Mouse (Mus musculus) liver, postnatal 0 days (tissue): Measurements from ENCODE around the gene Kcnk7. TPM values are rescaled to one million over a fixed set of nuclear protein-coding genes. Genes with fewer than 3 reads are reported as not detected.
A peak's percentile ranks its signal among the peaks of the same experiment; 100 is the strongest.

Experiments used
- ATAC-seq: fragments of 200-750 bp; cut with Nextera tagmentation; 2 replicates; pipeline ENCODE4 v1.8.0; 2017; ENCODE audit warnings: mild to moderate bottlenecking, moderate library complexity
- DNase-seq: peaks from one replicate; pipeline ENCODE4 v3.0.0-alpha.2; 2016
- H3K27ac ChIP-seq: fragments of 300-500 bp; sonication (generic); 2 replicates; pipeline ENCODE4 v1.5.1; 2014; ENCODE audit warnings: antibody characterized with exemption, moderate library complexity, mild to moderate bottlenecking, low read depth
- H3K27me3 ChIP-seq: fragments of 300-500 bp; sonication (generic); 2 replicates; pipeline ENCODE4 v1.6.1; 2014; ENCODE audit warnings: low read length, control low read depth, mixed read lengths; ENCODE audit not compliant: insufficient read depth
- H3K36me3 ChIP-seq: fragments of 300-500 bp; sonication (generic); replicated peaks from 2 replicates; pipeline ENCODE4 v1.6.1; 2014; ENCODE audit warnings: mild to moderate bottlenecking, control low read depth, low read length, moderate library complexity, mixed read lengths; ENCODE audit not compliant: insufficient read depth
- H3K4me1 ChIP-seq: fragments of 300-500 bp; sonication (generic); 2 replicates; pipeline ENCODE4 v1.6.1; 2014; ENCODE audit warnings: antibody characterized with exemption, mild to moderate bottlenecking, control low read depth; ENCODE audit not compliant: insufficient read depth
- H3K4me2 ChIP-seq: fragments of 300-500 bp; sonication (generic); 2 replicates; pipeline ENCODE4 v1.6.1; 2014; ENCODE audit warnings: low read depth, mild to moderate bottlenecking, low read length, moderate library complexity, mixed read lengths
- H3K4me3 ChIP-seq: fragments of 300-500 bp; sonication (generic); 2 replicates; pipeline ENCODE4 v1.5.1; 2014; ENCODE audit warnings: low read depth, low read length
- H3K9ac ChIP-seq: fragments of 300-500 bp; sonication (generic); replicated peaks from 2 replicates; pipeline ENCODE4 v1.6.1; 2014; ENCODE audit warnings: mild to moderate bottlenecking, moderate library complexity
- H3K9me3 ChIP-seq: fragments of 300-500 bp; sonication (generic); 2 replicates; pipeline ENCODE4 v1.6.1; 2016; ENCODE audit warnings: mild to moderate bottlenecking, control low read depth, low read length, mixed read lengths
- CTCF ChIP-seq: sonication (generic); IDR thresholded peaks from 2 replicates; pipeline ENCODE4 v1.5.1; 2016; ENCODE audit warnings: antibody characterized with exemption, low read depth
- EP300 ChIP-seq: IDR thresholded peaks from 2 replicates; pipeline ENCODE4 v1.6.1; 2016; ENCODE audit warnings: antibody characterized with exemption, low read depth, mild to moderate bottlenecking
- WGBS: fragments of 180-500 bp; shearing (Covaris S2); extraction: QIAGEN DNeasy Blood & Tissue Kit; methylation state at CpG from one replicate; pipeline ENCODE4 v1.1.7; 2014; ENCODE audit not compliant: insufficient replicate concordance; 5-methylcytosine and 5-hydroxymethylcytosine counted together
- polyA plus RNA-seq: library from polyadenylated mRNA; unstranded; fragments of >200 nt; fragmentation: Nextera tagmentation; extraction: Ambion mirVana; gene quantifications from 2 replicates; pipeline ENCODE4 v1.2.1, GENCODE M21; 2015

Kcnk7 gene
- polyA plus RNA-seq, 1 experiment from 2014 or later: 0.18 TPM

DNA sequence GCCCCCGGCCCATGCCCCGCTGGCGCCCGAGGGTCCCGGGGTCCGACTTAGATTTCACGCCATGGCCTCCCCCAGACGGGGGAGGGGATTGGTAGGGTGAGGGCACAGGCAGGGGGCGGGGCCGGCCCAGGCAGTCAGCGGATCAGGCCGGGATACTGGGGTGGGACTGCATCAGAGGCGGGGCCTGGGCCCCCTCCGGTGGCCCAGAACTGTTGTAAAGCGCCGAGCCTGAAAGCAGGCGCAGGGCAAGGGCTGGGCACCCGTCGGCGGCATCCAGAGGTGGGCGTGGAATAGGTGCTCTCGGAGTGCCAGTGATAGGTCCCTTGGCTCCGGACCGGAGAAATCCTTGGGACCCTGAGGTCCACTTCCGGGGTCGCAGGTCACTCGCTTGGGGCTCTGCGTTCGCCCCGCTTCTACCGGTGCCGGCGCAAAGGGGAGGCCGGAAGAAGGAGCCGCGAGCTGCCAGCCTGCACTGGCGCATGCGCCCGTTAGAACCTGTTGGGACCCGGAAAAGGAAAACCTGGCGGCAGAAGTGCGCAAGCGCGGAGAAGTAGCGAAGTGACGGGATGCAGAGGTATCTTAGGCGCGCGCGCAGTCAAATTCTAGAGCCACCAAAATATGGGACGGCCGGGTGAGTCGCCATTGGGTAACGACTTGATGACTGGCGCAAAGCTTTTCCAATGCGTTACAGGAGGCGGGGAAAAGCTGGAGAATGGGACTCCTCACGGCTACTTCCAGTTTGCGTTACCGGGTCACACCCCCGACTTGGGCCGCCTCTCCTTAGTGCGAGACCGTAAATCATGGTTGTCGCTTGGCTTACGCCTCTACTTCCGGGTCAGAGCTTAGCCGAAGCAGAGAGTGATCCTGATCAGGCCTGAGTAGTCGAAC is 15.7 kb upstream of the Kcnk7 start, which contains the start of the genes Map3k11 and Pcnx3:
Gene Map3k11, plus strand, starts transcription at position 543 of the 888 bp plus-strand sequence.
Gene Pcnx3, minus strand, starts transcription at position 709 of the 888 bp plus-strand sequence.
- H3K9me3 ChIP-seq: no peaks in the 10 kb centered on the region
- WGBS: under 1% methylated on average over 69 of the region's 69 CpGs
- peaks cover 26% of the 10 kb centered on the region for H3K36me3 ChIP-seq
- peak; percentile 88 for ATAC-seq
- DNase-seq: peak; percentile 94
- peaks cover 41% of the 10 kb centered on the region for H3K4me1 ChIP-seq
- H3K9ac ChIP-seq: peak within 1 kb of the TSS; percentile 76
- H3K27me3 ChIP-seq: no peaks in the 10 kb centered on the region
- H3K4me2 ChIP-seq: peak within 1 kb of the TSS; percentile 100
- H3K4me3 ChIP-seq: peak within 1 kb of the TSS; percentile 91
- H3K27ac ChIP-seq: peak within 1 kb of the TSS; percentile 97
- TF ChIP-seq EP300: peak; percentile 47; the same call in 1 of the 2 replicates
- peak; percentile 33; the same call in 1 of the 2 replicates for TF ChIP-seq CTCF

DNA sequence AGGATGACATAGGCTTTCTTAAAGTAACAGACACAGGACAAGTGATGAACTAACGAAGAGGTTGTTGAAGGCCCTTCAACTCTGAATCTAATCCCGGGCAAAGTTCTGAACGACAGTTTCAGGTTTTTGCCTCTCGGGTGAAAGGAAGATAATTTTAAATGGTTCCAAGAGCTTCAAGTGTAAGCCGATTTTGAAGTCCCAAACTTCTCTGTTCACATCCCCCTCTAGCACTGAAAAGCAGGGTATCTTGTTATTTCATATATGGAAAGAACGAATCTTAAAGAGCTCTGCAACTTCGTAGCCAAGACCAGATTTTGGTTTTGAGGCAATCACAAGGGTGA is 15.1 kb upstream of the Kcnk7 start:
- H3K27me3 ChIP-seq: no peaks in the 10 kb centered on the region
- peak overlapping the region; percentile 76 for H3K9ac ChIP-seq
- H3K4me2 ChIP-seq: peak overlapping the region; percentile 100
- H3K36me3 ChIP-seq: peaks cover 23% of the 10 kb centered on the region
- H3K4me1 ChIP-seq: peaks cover 44% of the 10 kb centered on the region
- no peak for DNase-seq
- ATAC-seq: no peak
- H3K9me3 ChIP-seq: no peaks in the 10 kb centered on the region
- WGBS: under 1% methylated on average over 7 of the region's 7 CpGs
- TF ChIP-seq EP300 (0 out of 2 replicates have a peak, but pooled peaks have one; percentile 3), CTCF (no peak)
- peak overlapping the region; percentile 91 for H3K4me3 ChIP-seq
- H3K27ac ChIP-seq: peak overlapping the region; percentile 97

DNA sequence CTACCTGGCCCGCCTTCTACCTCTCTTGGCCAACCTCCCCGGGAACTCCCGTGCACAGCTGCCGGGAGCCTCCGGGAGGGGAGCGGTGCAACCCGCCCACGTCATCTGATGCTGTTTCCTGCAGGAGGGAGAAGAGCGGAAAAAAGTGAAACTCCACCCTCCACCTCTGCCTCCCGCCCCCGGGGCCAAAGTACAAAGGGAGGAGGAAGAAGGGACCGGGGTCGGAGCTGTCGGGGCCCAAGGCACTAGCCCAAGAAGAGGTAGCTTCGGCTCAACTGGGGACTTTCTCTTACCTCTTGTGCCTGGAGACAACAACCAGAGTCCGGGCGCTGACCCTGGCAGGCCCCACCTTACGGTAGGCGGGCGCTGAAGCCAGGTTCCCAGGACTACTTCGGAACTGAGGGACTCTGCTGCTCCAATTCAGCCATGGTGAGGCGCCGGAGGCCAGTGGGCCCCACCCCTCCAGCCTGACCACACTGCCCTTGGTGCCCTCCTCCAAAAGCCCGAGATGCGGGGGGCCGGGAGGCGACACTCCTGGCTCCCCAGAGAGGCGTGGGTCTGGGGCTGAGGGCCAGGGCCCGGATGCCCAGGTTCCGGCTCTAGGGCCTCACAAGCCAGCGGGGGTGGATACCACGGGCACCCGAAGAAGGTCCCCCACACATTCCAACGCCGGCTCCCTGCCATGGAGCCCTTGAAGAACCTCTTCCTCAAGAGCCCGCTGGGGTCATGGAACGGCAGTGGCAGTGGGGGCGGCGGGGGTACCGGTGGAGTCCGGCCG is 14.4 kb upstream of the Kcnk7 start:
- TF ChIP-seq CTCF: no peak
- TF ChIP-seq EP300: no peak; the same call in none of the 2 replicates
- WGBS: 6% methylated on average over 42 of the region's 42 CpGs

DNA sequence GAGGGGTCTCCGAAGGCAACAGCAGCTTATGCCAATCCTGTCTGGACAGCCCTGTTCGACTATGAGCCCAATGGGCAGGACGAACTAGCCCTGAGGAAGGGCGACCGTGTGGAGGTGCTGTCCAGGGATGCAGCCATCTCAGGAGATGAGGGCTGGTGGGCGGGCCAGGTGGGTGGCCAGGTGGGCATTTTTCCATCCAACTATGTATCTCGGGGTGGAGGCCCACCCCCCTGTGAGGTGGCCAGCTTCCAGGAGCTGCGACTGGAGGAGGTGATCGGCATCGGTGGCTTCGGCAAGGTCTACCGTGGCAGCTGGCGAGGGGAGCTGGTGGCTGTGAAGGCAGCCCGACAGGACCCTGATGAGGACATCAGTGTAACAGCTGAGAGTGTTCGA is 13.8 kb upstream of the Kcnk7 start:
- no peak for ATAC-seq
- Histone ChIP-seq H3K36me3 (peaks cover 18% of the 10 kb centered on the region), H3K27ac (peak overlapping the region; percentile 97), H3K27me3 (no peaks in the 10 kb centered on the region), H3K4me3 (peak overlapping the region; percentile 91), H3K4me2 (peak overlapping the region; percentile 100), H3K4me1 (peaks cover 44% of the 10 kb centered on the region), H3K9ac (peak overlapping the region; percentile 76), H3K9me3 (no peaks in the 10 kb centered on the region)
- 37% methylated on average over 15 of the region's 15 CpGs for WGBS
- TF ChIP-seq EP300: no peak
- no peak for TF ChIP-seq CTCF
- DNase-seq: no peak

More for the DNA sequence above, 14.4 kb upstream of the Kcnk7 start:
- DNase-seq (peak; percentile 91), ATAC-seq (peak; percentile 66)
- Histone ChIP-seq H3K4me1 (peaks cover 44% of the 10 kb centered on the region), H3K4me3 (peak overlapping the region; percentile 91), H3K27ac (peak overlapping the region; percentile 97), H3K9me3 (no peaks in the 10 kb centered on the region), H3K36me3 (peaks cover 18% of the 10 kb centered on the region), H3K9ac (peak overlapping the region; percentile 76), H3K27me3 (no peaks in the 10 kb centered on the region), H3K4me2 (peak overlapping the region; percentile 100)

- Histone ChIP-seq H3K4me3 (peak overlapping the region; percentile 91), H3K27ac (peak overlapping the region; percentile 97), H3K9me3 (no peaks in the 10 kb centered on the region), H3K4me1 (peaks cover 44% of the 10 kb centered on the region), H3K36me3 (peaks cover 23% of the 10 kb centered on the region), H3K4me2 (peak overlapping the region; percentile 100), H3K9ac (peak overlapping the region; percentile 76), H3K27me3 (no peaks in the 10 kb centered on the region)
- no peak for TF ChIP-seq EP300
- TF ChIP-seq CTCF: no peak
- no peak for DNase-seq
- ATAC-seq: no peak
- WGBS: 43% methylated on average over 5 of the region's 5 CpGs
These were observed 12.6 kb upstream of the Kcnk7 start for GRCm38 (mm10) chr19:5691601-5692000.
